Mouse (Mus musculus) midbrain, embryonic 15.5 days (tissue): Measurements from ENCODE around the gene Pin4. TPM values are rescaled to one million over a fixed set of nuclear protein-coding genes. Genes with fewer than 3 reads are reported as not detected.

Experiments used
- ATAC-seq: fragments of 200-750 bp; cut with Nextera tagmentation; replicated peaks from 2 replicates; pipeline ENCODE4 v1.8.0; 2017; ENCODE audit warnings: moderate TSS enrichment
- H3K27ac ChIP-seq: fragments of 300-500 bp; sonication (generic); 2 replicates; pipeline ENCODE4 v1.5.1; 2015; ENCODE audit warnings: mild to moderate bottlenecking, inconsistent platforms
- H3K27me3 ChIP-seq: fragments of 300-500 bp; sonication (generic); replicated peaks from 2 replicates; pipeline ENCODE4 v1.6.1; 2015; ENCODE audit warnings: inconsistent platforms
- H3K36me3 ChIP-seq: fragments of 300-500 bp; sonication (generic); replicated peaks from 2 replicates; pipeline ENCODE4 v1.6.1; 2015; ENCODE audit warnings: inconsistent platforms
- H3K4me1 ChIP-seq: fragments of 300-500 bp; sonication (generic); 2 replicates; pipeline ENCODE4 v1.6.1; 2015; ENCODE audit warnings: inconsistent platforms
- H3K4me2 ChIP-seq: fragments of 300-500 bp; sonication (generic); 2 replicates; pipeline ENCODE4 v1.6.1; 2015; ENCODE audit warnings: inconsistent platforms, mild to moderate bottlenecking, moderate library complexity
- H3K4me3 ChIP-seq: fragments of 300-500 bp; sonication (generic); 2 replicates; pipeline ENCODE4 v1.5.1; 2015; ENCODE audit warnings: mild to moderate bottlenecking, inconsistent platforms
- H3K9ac ChIP-seq: fragments of 300-500 bp; sonication (generic); 2 replicates; pipeline ENCODE4 v1.6.1; 2015; ENCODE audit warnings: mild to moderate bottlenecking, inconsistent platforms
- H3K9me3 ChIP-seq: fragments of 300-500 bp; sonication (generic); 2 replicates; pipeline ENCODE4 v1.6.1; 2016; ENCODE audit warnings: inconsistent platforms
- WGBS: fragments of 180-500 bp; shearing (Covaris S2); methylation state at CpG from one replicate; pipeline ENCODE4 v1.1.7; 2015; ENCODE audit warnings: mixed read lengths; 5-methylcytosine and 5-hydroxymethylcytosine counted together
- polyA plus RNA-seq: library from polyadenylated mRNA; unstranded; fragments of >200 nt; fragmentation: Nextera tagmentation; extraction: Ambion mirVana; gene quantifications from 2 replicates; pipeline ENCODE4 v1.2.1, GENCODE M21; 2015

Pin4 gene
- polyA plus RNA-seq = 63.9 and 71.5 TPM in 2 replicates

- Histone ChIP-seq H3K9me3 (no peaks in the 10 kb centered on the region), H3K36me3 (no peaks in the 10 kb centered on the region), H3K4me2 (peak within 1 kb of the TSS; percentile 58), H3K4me1 (peaks cover 4% of the 10 kb centered on the region; the same call in 1 of the 2 replicates), H3K27ac (peak within 1 kb of the TSS; percentile 81), H3K9ac (peak within 1 kb of the TSS; percentile 45), H3K4me3 (peak within 1 kb of the TSS; percentile 56), H3K27me3 (no peaks in the 10 kb centered on the region)
- peak; percentile 99 for ATAC-seq
- WGBS = 25% methylated on average over 30 of the region's 30 CpGs
These were observed at the start of gene Pin4 for GRCm38 (mm10) chrX:102119042-102119864. TSS of gene Pin4 (plus strand) at chrX:102119447.

- peaks cover 39% of the 10 kb centered on the region for H3K4me1 ChIP-seq
- WGBS = 28% methylated on average over 61 of the region's 61 CpGs
These were observed 48.4 kb upstream of the Pin4 start, which contains the start of gene Rtl5 for GRCm38 (mm10) chrX:102070591-102071471. TSS of gene Rtl5 (minus strand) at chrX:102071304.

GRCm38 (mm10) chrX:102071517-102071916 is 47.7 kb upstream of the Pin4 start:
- WGBS = 28% methylated on average over 2 of the region's 2 CpGs
- Histone ChIP-seq H3K27me3 (no peaks in the 10 kb centered on the region), H3K9me3 (no peaks in the 10 kb centered on the region), H3K36me3 (no peaks in the 10 kb centered on the region), H3K4me3 (peak overlapping the region; percentile 59), H3K4me2 (peak overlapping the region; percentile 58), H3K27ac (peak overlapping the region; percentile 89), H3K4me1 (peaks cover 37% of the 10 kb centered on the region), H3K9ac (0 out of 2 replicates have a peak overlapping the region, but pooled peaks have one; percentile 8)
- peak; percentile 58 for ATAC-seq

More at GRCm38 (mm10) chrX:102070591-102071471, 48.4 kb upstream of the Pin4 start, which contains the start of gene Rtl5:
- peak within 1 kb of the TSS; percentile 89 for H3K27ac ChIP-seq
- H3K27me3 ChIP-seq = no peaks in the 10 kb centered on the region
- H3K9me3 ChIP-seq = no peaks in the 10 kb centered on the region
- peak within 1 kb of the TSS; percentile 58 for H3K4me2 ChIP-seq
- H3K9ac ChIP-seq = peak within 1 kb of the TSS; percentile 65
- H3K4me3 ChIP-seq = peak within 1 kb of the TSS; percentile 59
- H3K36me3 ChIP-seq = no peaks in the 10 kb centered on the region
- ATAC-seq = peak; percentile 96

- H3K9ac ChIP-seq = no peak overlapping the region
- H3K36me3 ChIP-seq = no peaks in the 10 kb centered on the region
- H3K27me3 ChIP-seq = no peaks in the 10 kb centered on the region
- H3K4me1 ChIP-seq = peaks cover 22% of the 10 kb centered on the region
- WGBS = 67% methylated on average over 14 of the region's 14 CpGs
- no peaks in the 10 kb centered on the region for H3K9me3 ChIP-seq
- no peak for ATAC-seq
- H3K4me3 ChIP-seq = no peak overlapping the region
- H3K4me2 ChIP-seq = no peak overlapping the region
- H3K27ac ChIP-seq = no peak overlapping the region
These were observed 45.5 kb upstream of the Pin4 start for GRCm38 (mm10) chrX:102073605-102074325.

- Histone ChIP-seq H3K4me3 (no peak overlapping the region), H3K27ac (no peak overlapping the region), H3K36me3 (no peaks in the 10 kb centered on the region), H3K9me3 (no peaks in the 10 kb centered on the region), H3K27me3 (no peaks in the 10 kb centered on the region), H3K9ac (no peak overlapping the region), H3K4me2 (no peak overlapping the region), H3K4me1 (peaks cover 16% of the 10 kb centered on the region)
- ATAC-seq = no peak
- WGBS = 41% methylated on average over 5 of the region's 5 CpGs
These were observed 44.8 kb upstream of the Pin4 start for GRCm38 (mm10) chrX:102074435-102074834.

- Histone ChIP-seq H3K9me3 (no peaks in the 10 kb centered on the region), H3K27me3 (no peaks in the 10 kb centered on the region), H3K4me1 (peaks cover 10% of the 10 kb centered on the region), H3K27ac (no peak overlapping the region), H3K4me3 (no peak overlapping the region), H3K36me3 (no peaks in the 10 kb centered on the region), H3K9ac (no peak overlapping the region), H3K4me2 (no peak overlapping the region)
- 78% methylated on average over 4 of the region's 4 CpGs for WGBS
- ATAC-seq = no peak
These were observed 44.1 kb upstream of the Pin4 start for GRCm38 (mm10) chrX:102075158-102075557.

GRCm38 (mm10) chrX:102076886-102077765 is 42.1 kb upstream of the Pin4 start:
- H3K27ac ChIP-seq = no peak overlapping the region
- WGBS = 84% methylated on average over 7 of the region's 7 CpGs
- no peak overlapping the region for H3K4me3 ChIP-seq
- H3K4me2 ChIP-seq = no peak overlapping the region
- no peaks in the 10 kb centered on the region for H3K36me3 ChIP-seq
- peaks cover 14% of the 10 kb centered on the region for H3K4me1 ChIP-seq
- H3K9ac ChIP-seq = no peak overlapping the region
- no peaks in the 10 kb centered on the region for H3K27me3 ChIP-seq
- no peak for ATAC-seq
- no peaks in the 10 kb centered on the region for H3K9me3 ChIP-seq

- no peak for ATAC-seq
- 0 out of 2 replicates have a peak overlapping the region, but pooled peaks have one; percentile 17 for H3K4me2 ChIP-seq
- H3K9ac ChIP-seq = no peak overlapping the region
- peaks cover 21% of the 10 kb centered on the region for H3K4me1 ChIP-seq
- H3K4me3 ChIP-seq = no peak overlapping the region
- peak overlapping the region; percentile 89 for H3K27ac ChIP-seq
- H3K9me3 ChIP-seq = no peaks in the 10 kb centered on the region
- H3K36me3 ChIP-seq = no peaks in the 10 kb centered on the region
- WGBS = 39% methylated on average over 10 of the region's 10 CpGs
- H3K27me3 ChIP-seq = no peaks in the 10 kb centered on the region
These were observed 38.2 kb upstream of the Pin4 start for GRCm38 (mm10) chrX:102081076-102081475.

GRCm38 (mm10) chrX:102081573-102082279 is 37.5 kb upstream of the Pin4 start:
- Histone ChIP-seq H3K36me3 (no peaks in the 10 kb centered on the region), H3K9me3 (no peaks in the 10 kb centered on the region), H3K27ac (peak overlapping the region; percentile 89), H3K4me3 (no peak overlapping the region), H3K4me2 (peak overlapping the region; percentile 17; the same call in 1 of the 2 replicates), H3K27me3 (no peaks in the 10 kb centered on the region), H3K4me1 (peaks cover 21% of the 10 kb centered on the region), H3K9ac (no peak overlapping the region)
- WGBS = 19% methylated on average over 7 of the region's 7 CpGs
- ATAC-seq = peak; percentile 97

- ATAC-seq = peak; percentile 49
- H3K9me3 ChIP-seq = no peaks in the 10 kb centered on the region
- no peaks in the 10 kb centered on the region for H3K27me3 ChIP-seq
- WGBS = 35% methylated on average over 5 of the region's 5 CpGs
- H3K4me2 ChIP-seq = 0 out of 2 replicates have a peak overlapping the region, but pooled peaks have one; percentile 17
- peak overlapping the region; percentile 89 for H3K27ac ChIP-seq
- no peaks in the 10 kb centered on the region for H3K36me3 ChIP-seq
- H3K4me1 ChIP-seq = peaks cover 21% of the 10 kb centered on the region
- no peak overlapping the region for H3K4me3 ChIP-seq
- H3K9ac ChIP-seq = no peak overlapping the region
These were observed 36.9 kb upstream of the Pin4 start for GRCm38 (mm10) chrX:102082340-102082739.
